Mouse (Mus musculus): ENCODE results near the gene Lpar3.
"Not testable (repeated sequence)": the region's sequence is repeated elsewhere in the genome, so short reads cannot be mapped to it uniquely, and the experiment has no call there.

Gene Lpar3

DNA sequence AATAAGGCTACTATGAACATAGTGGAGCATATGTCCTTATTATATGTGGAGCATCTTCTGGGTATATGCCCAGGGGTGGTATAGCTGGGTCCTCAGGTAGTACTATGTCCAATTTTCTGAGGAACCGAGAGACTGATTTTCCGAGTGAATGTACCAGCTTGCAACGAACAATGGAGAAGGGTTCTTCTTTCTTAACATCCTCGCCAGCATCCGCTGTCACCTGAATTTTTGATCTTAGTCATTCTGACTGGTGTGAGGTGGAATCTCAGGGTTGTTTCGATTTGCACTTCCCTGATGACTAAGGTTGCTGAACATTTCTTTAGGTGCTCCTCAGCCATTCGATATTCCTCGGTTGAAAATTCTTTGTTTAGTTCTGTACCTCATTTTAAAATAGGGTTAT lies 11.0 kb upstream of the Lpar3 start:
- not testable (repeated sequence) for DNase-seq (ENCODE audit: low spot score)

GRCm38 (mm10) chr3:146211141-146211747 lies 9.5 kb upstream of the Lpar3 start:
- no peak for DNase-seq (ENCODE audit: low spot score)

GRCm38 (mm10) chr3:146211964-146212363 lies 8.8 kb upstream of the Lpar3 start:
- DNase-seq (ENCODE audit: low spot score): no peak

DNA sequence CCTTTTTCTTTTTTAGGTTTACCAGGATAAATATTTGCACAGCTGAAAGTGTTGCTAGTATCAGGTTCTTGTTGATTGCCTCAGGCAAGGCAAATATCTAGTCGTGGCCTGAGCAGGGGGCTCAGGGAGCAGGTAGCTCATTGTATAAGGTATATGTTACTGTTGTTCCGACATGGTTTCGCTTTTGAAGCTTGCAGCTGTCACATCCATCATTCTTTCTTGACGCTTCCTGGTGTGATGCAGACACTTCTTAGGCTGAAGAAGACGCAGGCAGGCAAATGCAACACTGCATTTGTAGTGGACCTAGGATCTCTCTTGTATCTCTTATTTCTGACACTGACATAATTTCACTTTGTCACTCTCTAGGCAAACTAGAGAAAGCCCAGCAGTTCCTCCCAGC lies 7.4 kb upstream of the Lpar3 start:
- DNase-seq (ENCODE audit: low spot score): no peak

GRCm38 (mm10) chr3:146216561-146216960 lies 4.2 kb upstream of the Lpar3 start:
- no peak for DNase-seq (ENCODE audit: low spot score)

DNA sequence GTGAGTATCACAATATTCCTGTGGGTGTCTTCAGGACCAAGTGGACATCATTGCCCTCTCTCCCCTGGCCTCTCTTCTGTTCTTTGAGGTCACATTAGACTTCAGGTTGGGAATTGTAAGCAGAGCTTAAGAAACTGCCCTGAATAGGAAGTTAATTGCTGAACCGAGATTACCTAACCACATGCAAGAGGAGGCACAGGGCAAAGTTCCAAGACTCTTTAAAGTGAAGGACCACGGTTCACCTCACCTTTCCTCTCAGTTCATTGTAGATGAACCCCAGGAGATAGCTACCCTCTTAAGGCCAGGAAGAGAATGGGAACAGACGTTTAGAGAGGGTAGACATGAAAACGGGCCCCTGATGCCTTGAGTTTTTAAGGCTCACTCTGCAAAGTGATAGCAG lies 3.5 kb downstream of the Lpar3 start:
- no peak for DNase-seq (ENCODE audit: low spot score)

- DNase-seq (ENCODE audit: low spot score): no peak
These were observed 4.4 kb downstream of the Lpar3 start for GRCm38 (mm10) chr3:146225061-146225761.

- DNase-seq (ENCODE audit: low spot score): no peak
These were observed 6.7 kb downstream of the Lpar3 start for GRCm38 (mm10) chr3:146227427-146227826.

GRCm38 (mm10) chr3:146228559-146229310 lies 8.0 kb downstream of the Lpar3 start:
- DNase-seq (ENCODE audit: low spot score): no peak

GRCm38 (mm10) chr3:146232708-146233107 lies 11.9 kb downstream of the Lpar3 start:
- no peak for DNase-seq (ENCODE audit: low spot score)

GRCm38 (mm10) chr3:146233741-146234140 lies 13.0 kb downstream of the Lpar3 start:
- DNase-seq (ENCODE audit: low spot score): no peak

DNA sequence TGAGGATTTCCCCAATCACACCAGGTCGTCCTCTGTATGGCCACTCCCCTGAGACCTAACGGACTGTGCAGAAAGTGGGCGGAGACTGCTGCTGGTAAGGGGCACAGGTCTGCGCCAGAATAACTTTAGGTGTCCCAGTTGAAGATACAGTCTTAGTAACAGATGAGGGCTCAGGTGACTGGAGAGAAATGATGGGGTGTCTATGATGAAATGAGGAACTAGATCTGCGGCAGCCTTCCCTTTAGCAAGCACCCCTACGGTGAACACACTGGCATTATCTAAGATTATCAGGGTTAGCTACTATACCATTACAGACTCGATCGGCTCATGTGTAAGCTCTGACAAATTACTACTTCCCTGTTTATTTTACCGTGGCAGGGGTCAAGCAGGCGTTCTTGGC lies 13.8 kb downstream of the Lpar3 start:
- DNase-seq (ENCODE audit: low spot score): no peak

- DNase-seq (ENCODE audit: low spot score): no peak
These were observed 15.5 kb downstream of the Lpar3 start for GRCm38 (mm10) chr3:146236280-146236679.

- no peak for DNase-seq (ENCODE audit: low spot score)
These were observed 16.9 kb downstream of the Lpar3 start for GRCm38 (mm10) chr3:146237676-146238075.

DNA sequence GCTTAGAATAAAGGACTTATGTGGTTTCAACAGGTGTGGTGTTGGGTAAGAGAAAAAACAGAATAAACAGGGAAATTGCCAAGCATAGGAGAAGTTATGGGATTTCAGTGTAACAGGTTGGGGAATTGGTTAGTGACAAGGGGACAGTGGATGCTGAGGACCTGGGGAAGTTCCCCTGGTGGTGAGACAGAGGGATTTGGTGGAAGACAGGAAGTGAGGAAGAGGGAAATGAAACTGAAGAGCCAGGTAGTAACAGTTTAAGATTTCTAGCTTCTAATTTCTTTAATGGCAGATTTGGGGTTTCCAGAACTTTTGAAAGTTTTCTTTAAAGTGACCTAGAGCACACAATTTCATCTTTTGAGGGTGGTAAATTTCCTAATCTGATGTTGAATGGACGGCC lies 23.9 kb downstream of the Lpar3 start:
- no peak for DNase-seq (ENCODE audit: low spot score)

DNA sequence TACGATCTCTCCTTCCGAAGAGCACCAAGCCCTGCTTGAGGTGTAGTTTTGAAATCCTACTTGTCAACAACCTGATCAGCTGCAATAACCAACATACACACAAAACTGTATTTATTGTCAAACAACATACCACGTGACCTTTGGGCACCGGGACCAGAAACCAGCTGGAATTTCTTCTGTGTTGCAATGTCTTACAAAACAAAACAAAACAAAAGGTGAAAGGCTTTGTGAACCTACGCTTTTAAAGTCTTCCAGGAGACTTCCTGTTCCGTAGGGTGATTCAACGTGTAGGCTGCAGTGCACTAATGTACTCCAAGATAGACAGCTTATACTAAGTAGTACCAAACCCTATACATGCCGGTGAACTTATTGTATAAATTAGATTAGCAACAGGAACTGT lies 25.8 kb downstream of the Lpar3 start:
- DNase-seq (ENCODE audit: low spot score): no peak

DNA sequence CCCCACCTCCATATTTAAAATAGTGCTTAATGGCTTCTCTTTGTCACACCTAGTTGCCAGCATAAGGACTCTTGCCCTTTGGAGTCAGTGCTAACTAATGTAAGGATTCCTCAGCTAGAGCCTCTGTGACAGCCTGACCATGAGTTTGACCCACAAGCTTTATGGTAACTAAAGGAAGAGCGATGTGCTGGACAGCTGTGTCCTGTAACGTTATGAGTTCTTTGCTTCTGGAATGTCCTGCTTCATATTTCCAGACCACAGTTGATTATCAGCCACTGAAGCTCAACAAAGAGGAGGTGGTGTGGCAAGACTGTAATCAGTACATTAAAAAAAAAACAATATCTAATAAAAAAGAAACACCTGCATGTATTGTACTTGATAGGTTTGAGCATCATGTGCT lies 26.2 kb downstream of the Lpar3 start:
- no peak for DNase-seq (ENCODE audit: low spot score)

- no peak for DNase-seq (ENCODE audit: low spot score)
These were observed 29.1 kb downstream of the Lpar3 start for GRCm38 (mm10) chr3:146249895-146250294.

- no peak for DNase-seq (ENCODE audit: low spot score)
These were observed 31.0 kb downstream of the Lpar3 start for GRCm38 (mm10) chr3:146251771-146252170.

DNA sequence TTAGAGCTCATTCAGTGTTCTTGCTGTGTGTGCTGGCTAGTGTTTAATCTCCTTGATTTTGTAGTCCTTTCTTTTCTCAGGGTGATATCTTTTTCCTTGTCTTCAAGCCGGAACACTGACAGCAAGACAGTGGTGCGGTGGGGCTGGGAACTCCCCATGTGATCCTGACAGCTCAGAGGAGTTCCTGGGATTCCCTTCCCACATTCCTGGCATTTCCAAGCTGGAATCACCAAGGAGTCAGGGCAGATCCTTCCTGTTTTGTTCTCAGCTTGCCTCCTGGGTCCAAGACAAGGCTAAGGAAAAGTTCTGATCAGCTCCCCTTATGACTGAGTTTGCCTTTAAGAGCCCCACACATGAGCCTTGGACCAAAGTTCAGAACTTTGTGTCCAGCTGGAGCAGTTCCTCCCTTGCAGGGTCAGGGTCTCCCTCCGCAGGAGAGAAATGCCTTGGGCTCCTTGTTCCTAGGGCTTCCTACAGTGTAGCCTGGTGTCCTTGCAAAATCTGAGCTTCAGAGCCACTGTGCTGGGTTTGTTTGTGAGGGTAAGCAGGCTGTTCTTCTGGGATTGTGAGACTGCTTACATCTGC lies 33.1 kb downstream of the Lpar3 start:
- DNase-seq (ENCODE audit: low spot score): no peak

GRCm38 (mm10) chr3:146255123-146255522 lies 34.4 kb downstream of the Lpar3 start:
- no peak for DNase-seq (ENCODE audit: low spot score)

DNA sequence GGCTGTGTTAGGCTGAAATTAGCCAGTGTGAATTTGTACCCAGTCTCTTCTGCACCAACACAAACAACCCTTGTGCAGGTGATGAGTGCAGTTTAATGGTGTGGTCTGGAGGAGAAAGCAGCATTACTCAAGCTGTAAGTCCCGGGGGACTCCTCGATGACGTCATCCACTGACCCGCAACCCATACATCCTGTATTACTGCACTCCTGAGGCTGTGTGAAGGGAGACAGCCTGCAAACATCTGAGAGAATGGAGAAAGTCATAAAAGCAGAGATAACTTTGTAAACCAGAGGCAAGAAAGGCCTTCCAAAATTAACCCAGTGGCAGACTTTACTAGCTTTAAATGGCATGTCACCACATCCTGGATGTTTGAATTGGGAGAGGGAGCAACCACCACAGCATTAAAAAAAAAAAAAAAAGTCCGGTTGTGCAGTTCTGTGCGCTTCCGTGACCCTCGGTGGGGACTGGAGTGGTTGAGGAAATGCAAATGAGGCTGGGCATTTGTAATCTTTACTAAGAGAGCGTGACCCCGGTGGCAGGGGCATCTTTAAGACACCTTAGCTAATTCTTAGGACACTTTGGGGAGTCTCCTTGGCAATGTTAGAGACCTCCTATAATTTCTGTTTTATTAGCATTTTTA lies 36.8 kb downstream of the Lpar3 start:
- no peak for DNase-seq (ENCODE audit: low spot score)
